In genomic region chr7:67763625-67764024, GRCm38 (mm10) we compare ENCODE assay signal across 27 mouse cellular contexts.
"Had no signal": no experiment of that assay in that cellular context is flagged by ENCODE, and none has a peak within 500 bp of the region (broad histone marks: within the 10 kb centered on the region; RNA-seq: fewer than 3 reads in every experiment).

No protein-coding gene starts in this region.

- H3K9ac ChIP-seq: embryonic facial prominence, embryonic 12.5 days; embryonic facial prominence, embryonic 13.5 days; embryonic facial prominence, embryonic 15.5 days; forebrain, embryonic 12.5 days; forebrain, embryonic 13.5 days; forebrain, embryonic 15.5 days; forebrain, postnatal 0 days had no signal

- DNase-seq: cerebellum, adult 9-10 months; cerebellum, adult 9-11 months; cerebellum, postnatal 10 days; cerebellum, postnatal 14 days; cerebellum, postnatal 25 days; cerebellum, postnatal 36 days; embryo, embryonic 11 days; forebrain, postnatal 0 days; gastrocnemius, adult 2 months; gastrocnemius, postnatal 10 days; gastrocnemius, postnatal 14 days; gastrocnemius, postnatal 25 days; gastrocnemius, postnatal 36 days; heart, adult 11 months; heart, adult 18-20 months; heart, adult 2 months had no signal

- H3K9me3 ChIP-seq: embryonic facial prominence, embryonic 10.5 days; embryonic facial prominence, embryonic 12.5 days; embryonic facial prominence, embryonic 13.5 days; embryonic facial prominence, embryonic 15.5 days; forebrain, embryonic 12.5 days; forebrain, embryonic 13.5 days; forebrain, embryonic 15.5 days; heart, embryonic 10.5 days had no signal

- H3K4me2 ChIP-seq: embryonic facial prominence, embryonic 12.5 days; embryonic facial prominence, embryonic 13.5 days; embryonic facial prominence, embryonic 15.5 days; forebrain, embryonic 12.5 days; forebrain, embryonic 13.5 days; forebrain, embryonic 15.5 days had no signal

- H3K4me3 ChIP-seq: embryonic facial prominence, embryonic 10.5 days; embryonic facial prominence, embryonic 12.5 days; embryonic facial prominence, embryonic 13.5 days; embryonic facial prominence, embryonic 15.5 days; erythroblast, embryonic 14.5 days; forebrain, embryonic 12.5 days; forebrain, embryonic 13.5 days; forebrain, embryonic 15.5 days; gastrocnemius, adult 2 months; heart, adult 2 months; heart, embryonic 10.5 days had no signal

- H3K27ac ChIP-seq: embryonic facial prominence, embryonic 10.5 days; embryonic facial prominence, embryonic 12.5 days; embryonic facial prominence, embryonic 13.5 days; embryonic facial prominence, embryonic 15.5 days; forebrain, embryonic 12.5 days; forebrain, embryonic 13.5 days; forebrain, embryonic 15.5 days; gastrocnemius, adult 2 months; heart, adult 2 months; heart, embryonic 10.5 days had no signal

- ATAC-seq: forebrain, embryonic 13.5 days; forebrain, embryonic 14.5 days; forebrain, embryonic 15.5 days; forebrain, embryonic 16.5 days; forebrain, postnatal 0 days had no signal

- H3K36me3 ChIP-seq: embryonic facial prominence, embryonic 10.5 days; embryonic facial prominence, embryonic 12.5 days; embryonic facial prominence, embryonic 13.5 days; embryonic facial prominence, embryonic 15.5 days; forebrain, embryonic 12.5 days; forebrain, embryonic 15.5 days; heart, embryonic 10.5 days had no signal
